Mouse (Mus musculus): Measurements from ENCODE around the gene Krt7.

Gene Krt7

DNA sequence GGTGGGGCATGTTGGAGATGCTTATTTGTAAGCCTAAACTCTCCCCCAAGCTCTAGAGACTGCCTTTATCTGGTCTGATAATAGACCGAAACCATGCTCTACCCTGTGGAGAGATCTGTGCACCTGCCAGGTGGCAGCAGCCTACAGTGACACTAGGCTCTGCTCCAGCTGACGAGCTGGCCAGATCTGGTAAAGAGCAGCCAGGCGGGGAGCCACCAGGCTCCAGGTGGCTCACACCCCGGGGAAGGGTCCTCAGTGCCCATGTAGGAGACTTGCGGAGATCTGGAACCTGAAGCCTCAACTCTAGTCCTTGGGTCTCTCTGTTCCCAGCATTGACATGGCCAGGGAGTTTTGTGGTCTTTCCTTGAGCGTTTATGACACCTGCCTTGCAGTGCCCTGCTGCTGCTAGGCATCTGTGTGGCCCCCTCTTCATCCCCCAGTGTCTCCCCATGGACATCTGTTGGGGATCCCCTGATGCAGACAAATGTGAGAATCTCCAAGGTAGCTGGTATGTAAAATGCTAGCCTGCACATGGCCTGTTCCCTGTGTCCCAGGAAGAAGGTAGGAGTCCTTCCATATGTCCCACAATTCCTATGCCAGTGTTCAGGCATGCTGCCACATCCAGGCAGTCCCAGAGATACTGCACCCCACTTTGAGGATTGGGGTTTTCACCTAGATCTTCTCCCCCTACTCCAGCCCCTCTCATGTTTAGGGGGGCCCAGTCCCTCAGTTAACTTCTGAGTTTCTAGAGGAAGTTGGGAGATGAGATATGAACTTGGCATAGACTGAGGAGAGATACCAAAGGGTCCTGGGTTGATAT, 34.7 kb upstream of the Krt7 start:
- DNase-seq (ENCODE audit: low read depth, low spot score) = no peak

DNA sequence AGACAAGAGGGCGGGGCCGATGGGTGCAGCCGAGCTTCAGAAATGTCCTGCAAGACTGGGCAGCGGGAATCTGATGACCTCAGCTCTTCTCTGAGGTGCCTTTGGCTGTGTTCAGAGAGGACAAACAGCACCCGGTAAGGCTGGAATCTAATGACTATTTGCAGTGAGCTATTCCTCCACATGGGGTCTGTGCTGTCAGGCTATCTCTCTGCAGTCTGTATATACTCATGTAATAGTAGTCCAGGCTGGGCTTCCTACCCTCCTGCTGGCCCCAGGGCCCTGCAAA, 34.1 kb upstream of the Krt7 start:
- no peak for DNase-seq (ENCODE audit: low read depth, low spot score)

DNA sequence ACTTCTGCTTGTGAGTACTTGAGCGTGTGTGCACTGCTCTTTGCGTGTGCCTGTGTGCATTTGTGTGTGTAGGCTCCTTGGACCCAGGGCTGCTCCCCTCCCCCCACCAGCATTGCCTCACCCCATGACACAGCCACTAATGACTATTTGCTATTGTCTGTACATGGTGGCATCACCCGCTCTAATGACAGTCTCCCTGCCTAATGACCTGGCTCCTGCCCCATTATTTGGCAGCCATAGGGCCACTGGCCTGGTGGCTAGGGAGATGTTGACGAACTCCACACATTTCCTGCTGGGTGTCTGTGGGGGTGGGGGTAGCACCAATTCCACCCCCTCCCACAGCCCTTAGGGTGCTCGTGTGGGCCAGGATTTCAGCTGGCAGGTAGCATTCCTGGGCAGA, 32.2 kb upstream of the Krt7 start:
- DNase-seq (ENCODE audit: low read depth, low spot score) = no peak

DNA sequence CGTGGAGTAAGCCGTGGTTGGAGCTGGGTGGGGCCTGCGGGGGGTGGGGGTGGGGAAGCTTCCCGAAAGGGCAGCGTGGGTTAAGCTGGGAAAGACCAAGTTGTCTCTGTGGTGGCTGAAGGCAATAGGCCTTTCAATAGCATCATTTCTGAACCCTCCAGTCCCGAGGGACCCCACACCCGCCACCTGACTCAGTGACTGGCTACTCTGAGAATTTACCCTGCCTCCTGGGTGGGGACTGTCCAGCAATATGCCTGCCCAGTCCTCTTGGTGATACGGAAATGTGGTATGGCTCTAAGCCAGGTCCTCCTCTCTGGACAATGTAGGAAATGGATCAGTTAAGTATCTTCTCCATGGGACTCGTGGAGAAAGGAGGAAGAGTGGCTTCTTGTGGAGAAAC, 29.1 kb upstream of the Krt7 start:
- no peak for DNase-seq (ENCODE audit: low read depth, low spot score)

DNA sequence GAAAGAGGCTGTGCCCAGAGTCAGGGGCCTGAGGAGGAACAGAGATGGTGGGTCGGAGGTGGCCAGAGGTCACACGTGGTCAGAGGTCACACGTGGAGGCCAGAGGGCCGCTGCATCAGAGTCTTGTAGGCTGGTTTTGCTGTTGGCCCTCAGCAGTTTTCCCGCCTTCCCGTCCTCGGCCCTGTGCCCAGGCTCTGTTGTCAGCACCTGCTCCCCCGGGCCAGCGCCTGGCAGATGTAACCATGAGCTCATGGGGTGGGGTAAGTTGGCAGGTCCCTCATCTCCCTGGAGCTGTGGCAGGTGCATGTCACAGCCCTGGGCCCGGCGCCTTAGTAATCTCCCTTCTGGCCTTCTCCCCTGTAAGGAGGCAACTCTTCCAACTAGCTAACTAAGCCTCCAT, 28.0 kb upstream of the Krt7 start:
- no peak for DNase-seq (ENCODE audit: low read depth, low spot score)

DNA sequence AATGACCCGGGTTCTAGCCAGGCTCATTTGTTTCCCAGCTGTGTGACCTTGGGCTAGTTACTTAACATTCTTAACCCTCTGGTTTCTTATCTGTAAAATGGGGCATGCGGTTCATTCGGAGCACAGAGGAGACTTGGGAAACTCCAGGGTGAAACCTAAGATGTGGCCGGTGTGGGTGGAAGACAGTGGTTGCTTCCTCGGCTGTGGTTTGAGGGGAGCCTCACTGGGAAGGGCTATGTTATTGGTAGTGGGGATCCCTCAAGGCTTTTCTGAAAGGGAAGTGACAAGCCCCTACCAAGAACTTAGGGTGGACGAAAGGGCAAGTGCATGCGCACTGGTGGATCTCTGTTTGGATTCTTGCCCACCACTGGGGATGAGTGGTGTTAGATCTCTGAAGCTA, 26.2 kb upstream of the Krt7 start:
- no peak for DNase-seq (ENCODE audit: low read depth, low spot score)

DNA sequence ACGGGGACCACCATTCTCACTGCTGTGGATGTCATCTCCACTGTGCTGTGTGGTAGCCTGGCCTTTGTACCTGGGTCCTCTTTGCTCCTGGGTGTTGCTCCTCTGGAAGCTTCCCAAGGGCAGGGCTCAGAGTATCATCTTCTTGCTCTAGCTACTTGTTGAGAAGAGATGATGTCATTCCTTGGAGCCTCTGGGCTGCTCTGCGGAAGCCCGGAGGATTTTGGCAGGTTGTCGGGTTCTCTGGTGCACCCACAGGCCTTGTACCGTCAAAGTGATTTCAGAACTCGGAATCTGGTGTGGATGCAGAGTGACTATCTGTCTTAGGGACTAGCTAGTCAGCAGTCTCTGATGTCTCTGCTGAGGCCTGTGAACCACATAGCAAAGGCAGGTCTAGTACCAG, 25.8 kb upstream of the Krt7 start:
- DNase-seq (ENCODE audit: low read depth, low spot score) = no peak

DNA sequence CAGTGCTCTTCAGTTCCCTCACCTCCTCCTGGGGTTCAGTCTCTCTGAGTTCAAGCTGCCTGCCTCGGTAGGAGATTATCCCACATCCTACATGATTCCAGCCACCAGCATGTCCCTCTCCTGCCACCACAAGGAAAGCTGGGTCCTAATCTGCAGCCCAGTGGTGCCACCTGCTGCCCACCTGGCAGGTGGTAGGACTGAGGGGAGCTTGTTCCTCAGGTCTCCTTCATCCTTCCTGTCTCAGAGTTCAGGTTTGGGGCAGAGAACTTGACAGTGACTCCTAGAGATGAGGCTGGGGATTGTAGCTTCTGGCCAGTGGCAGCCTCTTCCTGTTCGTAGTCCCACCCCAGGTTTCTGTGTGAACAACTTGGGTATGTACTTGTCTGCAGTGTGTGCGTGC, 23.7 kb upstream of the Krt7 start:
- DNase-seq (ENCODE audit: low read depth, low spot score) = no peak

DNA sequence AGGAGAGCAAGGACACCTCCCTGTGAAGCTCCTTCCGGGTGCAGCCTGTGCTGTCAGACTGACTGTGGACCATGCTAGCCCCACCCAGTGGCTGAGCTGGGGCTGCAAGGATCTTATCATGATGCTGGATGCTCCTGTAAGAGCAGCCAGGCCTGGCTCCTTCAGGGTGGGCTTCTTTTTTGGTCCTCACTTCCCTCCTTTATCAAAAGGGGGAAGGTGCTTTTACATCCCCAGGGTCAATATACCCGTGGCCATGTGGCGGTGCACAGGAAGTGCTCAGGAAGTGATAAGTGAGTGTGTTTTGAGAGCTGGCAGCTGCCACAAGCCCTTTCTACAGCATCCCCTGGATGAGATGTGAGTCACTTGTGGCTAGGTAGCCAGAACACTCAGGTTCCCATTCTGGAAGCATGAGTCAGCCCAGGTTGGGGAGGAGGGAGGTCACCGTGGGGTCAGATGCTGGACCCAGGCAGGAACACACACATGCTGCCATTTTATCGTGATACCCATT, 22.8 kb upstream of the Krt7 start:
- no peak for DNase-seq (ENCODE audit: low read depth, low spot score)

DNA sequence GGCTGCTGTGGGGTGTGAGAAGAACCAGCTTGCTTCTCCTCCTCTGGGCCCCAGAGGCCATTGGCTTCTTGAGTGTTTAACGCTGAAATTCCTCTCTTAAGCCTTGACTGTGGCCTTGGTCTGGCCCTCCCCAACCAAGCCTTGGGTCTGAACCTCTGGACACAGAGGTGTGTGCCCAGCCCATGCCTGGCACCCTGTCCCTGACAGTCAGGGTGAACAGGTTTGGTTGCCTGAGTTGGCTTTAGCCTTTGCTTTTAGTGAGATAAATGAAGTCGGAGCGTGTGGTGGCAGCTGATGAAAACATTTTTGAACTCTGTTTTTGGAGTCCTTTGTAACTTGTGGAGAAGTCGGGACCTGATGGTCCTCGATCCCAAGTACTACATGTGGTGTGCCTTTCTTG, 20.6 kb upstream of the Krt7 start:
- no peak for DNase-seq (ENCODE audit: low read depth, low spot score)

DNA sequence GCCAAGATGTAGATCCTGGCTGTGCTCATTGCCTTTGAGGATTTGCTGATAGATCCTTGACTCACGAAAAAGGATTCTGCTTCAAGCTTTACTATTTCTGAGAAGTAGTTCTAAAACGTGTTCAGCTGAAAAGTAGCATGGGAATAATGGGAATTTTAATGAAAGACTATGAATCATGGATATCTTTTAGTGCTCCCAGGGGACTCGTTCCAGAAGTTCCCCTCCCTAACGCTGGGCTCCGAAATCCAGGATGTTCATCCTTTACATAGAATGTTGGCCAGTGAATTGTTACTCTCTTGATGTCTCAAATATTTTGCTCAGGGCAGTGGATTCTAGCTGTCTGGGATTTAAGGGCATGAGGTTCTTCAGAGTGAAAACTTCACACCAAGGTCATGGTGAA, 18.6 kb upstream of the Krt7 start:
- DNase-seq (ENCODE audit: low read depth, low spot score) = no peak

DNA sequence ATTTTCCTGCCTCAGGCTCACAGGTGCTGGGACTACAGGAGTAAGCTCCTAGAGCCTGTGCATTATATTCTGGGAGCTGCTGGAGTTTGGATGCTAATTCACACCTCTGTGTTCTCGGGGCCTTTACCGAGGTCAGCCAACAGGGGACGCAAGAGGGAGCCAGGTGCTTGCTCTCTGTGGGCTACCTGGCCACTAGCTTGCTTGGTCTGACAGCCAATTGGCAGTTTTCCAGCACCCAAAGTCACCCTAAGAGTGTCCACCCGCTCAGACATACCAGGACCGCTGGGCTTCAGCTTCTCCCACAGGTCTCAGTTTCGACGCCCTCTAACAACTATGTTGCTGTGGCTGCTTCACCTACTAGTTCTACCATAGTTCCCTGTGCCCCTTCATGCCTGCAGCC, 15.9 kb upstream of the Krt7 start:
- DNase-seq (ENCODE audit: low read depth, low spot score) = no peak

DNA sequence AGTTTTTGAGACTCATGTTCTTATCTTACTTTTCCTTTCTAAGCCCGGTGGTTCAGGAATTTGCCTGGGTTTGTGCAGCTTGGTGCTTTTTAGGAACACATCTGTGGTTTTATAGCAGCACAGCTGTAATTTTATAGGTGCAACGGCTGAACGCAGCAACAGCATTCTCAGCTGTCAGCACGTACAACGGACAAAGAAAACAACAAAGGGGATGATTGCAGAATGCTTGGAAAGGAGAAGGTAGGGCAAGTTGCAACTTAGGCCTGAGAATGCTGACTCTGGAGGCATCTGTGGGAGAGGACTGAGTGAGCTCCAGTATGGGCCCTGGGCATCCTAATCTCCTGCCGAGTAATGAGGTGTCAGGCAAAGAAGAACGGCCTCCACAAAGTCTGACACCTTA, 14.4 kb upstream of the Krt7 start:
- DNase-seq (ENCODE audit: low read depth, low spot score) = peak; percentile 76

DNA sequence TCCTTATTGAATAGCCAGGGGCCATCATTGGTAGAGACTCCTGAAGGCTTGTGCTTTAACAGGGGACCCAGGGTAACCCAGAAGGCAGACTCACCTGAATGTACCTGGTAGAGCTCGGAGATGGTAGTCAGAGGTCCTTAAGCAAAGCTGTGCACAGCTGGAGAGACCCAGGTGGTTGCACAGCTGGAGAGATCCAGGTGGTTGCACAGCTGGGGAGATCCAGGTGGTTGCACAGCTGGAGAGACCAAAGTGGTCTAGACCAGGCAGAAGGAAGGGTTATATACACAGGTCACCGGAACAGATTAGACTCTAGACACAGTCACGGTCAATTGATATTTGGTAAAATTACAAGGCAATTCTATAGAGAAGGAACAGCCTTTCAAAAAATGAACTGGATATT, 13.9 kb upstream of the Krt7 start:
- DNase-seq (ENCODE audit: low read depth, low spot score) = peak; percentile 48

DNA sequence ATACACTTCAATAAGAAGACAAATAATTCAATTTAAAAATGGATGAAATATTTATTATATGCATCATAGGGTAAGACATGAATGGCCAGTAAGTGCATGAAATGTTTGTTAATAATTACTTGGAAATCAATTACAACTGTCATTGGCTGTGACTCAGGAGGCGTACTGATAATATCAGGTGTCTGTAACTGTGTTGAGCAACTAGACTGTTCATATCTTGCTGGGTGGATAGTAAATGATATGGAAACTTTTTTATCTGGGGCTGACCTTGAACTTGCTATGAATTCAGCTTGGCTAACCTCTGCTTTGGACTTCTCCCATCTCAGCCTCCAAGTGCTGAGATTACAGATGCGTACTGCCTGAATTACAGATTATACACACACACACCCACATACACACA, 13.2 kb upstream of the Krt7 start:
- DNase-seq (ENCODE audit: low read depth, low spot score) = no peak

DNA sequence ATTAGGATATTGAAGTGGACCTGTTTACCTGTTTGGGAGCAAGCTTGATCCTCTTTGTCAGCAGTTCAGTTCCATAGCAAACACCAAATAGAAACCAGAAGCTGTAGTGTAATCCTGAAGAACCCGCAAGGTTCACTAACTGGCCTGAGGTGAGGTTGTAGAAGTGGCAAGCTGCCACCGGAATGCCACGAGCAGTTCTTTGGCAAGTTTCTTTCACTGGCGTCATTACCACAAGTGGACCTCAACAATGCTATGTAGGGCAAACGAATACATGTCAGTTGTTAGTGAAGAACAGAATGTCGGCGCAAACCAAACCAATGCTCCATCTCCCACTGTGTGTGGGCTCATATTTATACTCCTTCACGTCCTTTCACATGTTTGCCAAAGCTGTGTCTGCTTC, 12.6 kb upstream of the Krt7 start:
- no peak for DNase-seq (ENCODE audit: low read depth, low spot score)

DNA sequence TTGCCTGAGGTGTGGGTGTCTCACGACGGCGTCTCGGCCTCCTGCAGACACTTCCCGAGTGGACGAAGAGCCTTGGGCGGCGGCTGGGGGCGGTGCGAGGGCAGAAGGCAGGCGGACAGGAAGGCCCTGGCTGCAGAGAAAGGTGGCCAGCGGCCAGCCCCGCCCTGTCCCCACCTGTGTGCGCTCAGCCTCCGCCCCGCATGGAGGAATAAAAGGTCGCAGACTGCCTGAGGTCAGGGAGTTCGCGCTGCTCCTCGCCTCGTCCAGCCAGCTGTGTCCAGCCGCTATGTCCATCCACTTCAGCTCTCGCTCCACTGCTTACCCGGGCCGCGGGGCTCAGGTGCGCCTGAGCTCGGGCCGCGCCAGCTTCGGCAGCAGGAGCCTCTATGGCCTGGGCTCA, 1.3 kb downstream of the Krt7 start:
- DNase-seq (ENCODE audit: low read depth, low spot score) = no peak

DNA sequence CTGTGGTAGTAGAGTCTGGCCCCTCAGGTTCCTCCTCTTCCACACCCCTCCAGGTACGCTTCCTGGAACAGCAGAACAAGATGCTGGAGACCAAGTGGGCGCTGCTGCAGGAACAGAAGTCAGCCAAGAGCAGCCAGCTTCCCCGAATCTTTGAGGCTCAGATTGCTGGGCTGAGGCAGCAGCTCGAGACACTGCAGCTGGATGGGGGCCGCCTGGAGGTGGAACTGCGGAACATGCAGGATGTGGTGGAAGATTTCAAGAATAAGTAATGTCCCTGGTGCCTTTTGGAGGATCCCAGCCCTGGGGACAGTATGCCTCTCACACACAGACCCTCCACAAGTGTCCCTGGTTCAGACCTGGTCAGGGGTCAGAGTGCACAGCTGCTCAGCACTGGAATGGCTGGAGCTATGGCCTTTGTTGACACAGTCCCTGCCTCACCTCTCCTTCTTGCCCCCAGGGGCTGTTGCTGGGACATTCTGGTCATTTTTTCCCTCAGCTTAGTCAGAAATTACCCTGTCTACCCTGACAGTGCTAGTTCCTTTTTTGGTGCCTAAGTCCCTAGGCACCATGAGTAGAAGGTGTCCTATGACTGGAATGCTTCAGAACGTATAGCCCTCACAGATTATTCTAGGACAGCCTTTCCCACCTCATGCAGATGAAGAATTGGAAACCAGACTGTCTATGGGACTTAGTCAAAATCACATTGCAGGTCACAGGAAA, 3.2 kb downstream of the Krt7 start:
- DNase-seq (ENCODE audit: low read depth, low spot score) = no peak

DNA sequence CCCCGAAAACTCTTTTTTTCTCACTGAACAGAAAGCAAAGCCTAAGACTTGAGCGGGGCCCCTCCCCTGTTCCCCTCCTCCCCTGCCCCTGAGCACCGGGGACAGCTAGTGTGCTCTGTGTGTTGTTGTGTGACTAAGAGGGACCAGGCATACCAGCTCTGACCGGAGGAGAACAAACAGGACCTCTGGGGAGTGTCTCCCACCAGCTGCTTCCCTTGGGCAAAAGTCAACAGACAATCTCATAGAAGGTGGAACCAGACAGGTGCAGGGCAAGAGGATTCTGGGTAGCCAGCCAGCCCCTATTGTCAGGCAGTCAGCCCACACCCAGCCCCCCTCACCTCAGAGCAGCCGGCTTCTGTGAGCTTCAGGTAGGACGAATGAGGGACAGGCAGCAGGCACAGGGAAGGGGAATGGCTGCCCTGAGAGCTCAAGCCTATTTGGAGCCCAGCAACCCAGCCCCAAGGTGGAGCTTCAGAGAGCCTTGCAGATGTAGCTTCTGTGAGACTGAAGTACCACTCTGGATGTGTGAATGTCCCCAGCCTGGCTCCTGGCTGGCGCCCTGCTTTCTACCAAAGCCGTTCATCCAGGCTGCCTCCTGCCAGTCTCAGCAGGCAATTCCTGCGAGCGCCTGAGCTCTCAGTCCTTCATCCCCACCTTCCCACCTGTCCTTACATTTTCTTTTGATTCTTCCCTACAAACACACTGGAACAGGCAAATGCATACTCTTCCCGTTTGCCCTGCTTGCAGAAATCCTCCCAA, 4.1 kb downstream of the Krt7 start:
- DNase-seq (ENCODE audit: low read depth, low spot score) = no peak

DNA sequence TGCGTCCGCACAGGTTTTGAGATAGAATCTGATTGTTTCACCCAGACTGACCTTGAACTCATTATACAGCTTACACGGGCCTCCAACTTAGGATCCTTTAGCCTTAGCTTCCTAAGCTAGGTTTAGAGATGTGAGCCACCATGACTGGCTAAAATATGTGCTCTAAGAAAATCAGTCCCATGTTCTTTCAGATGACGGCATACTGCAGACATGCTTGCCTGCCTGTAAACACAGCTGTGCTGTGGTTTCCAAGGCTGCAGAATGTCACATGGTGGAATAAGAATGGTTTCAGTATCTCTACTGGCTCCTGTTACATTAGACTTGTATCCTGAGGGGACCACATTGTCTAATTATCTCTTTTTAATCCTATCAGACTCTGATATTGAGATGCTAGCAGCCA, 8.1 kb downstream of the Krt7 start:
- no peak for DNase-seq (ENCODE audit: low read depth, low spot score)

DNA sequence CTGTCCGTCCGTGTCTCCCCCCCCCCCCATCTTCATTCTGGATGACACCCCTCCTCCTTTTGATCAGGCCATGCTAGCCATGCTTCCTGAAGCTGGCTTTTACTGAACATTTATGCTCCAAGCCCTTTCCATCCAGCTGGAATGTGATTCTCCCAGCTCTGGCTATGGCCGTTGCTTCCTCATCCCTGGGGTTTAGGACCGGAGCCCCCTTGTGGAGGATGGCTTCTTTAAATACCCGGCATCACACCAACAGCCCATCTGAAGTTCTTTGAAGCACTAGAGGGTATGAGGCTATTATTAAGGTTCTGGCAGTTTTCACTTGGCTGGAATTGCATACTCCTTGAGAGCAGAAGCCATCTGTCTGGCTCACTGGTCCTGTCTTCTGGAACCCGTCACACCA, 10.1 kb downstream of the Krt7 start:
- DNase-seq (ENCODE audit: low read depth, low spot score) = no peak

DNA sequence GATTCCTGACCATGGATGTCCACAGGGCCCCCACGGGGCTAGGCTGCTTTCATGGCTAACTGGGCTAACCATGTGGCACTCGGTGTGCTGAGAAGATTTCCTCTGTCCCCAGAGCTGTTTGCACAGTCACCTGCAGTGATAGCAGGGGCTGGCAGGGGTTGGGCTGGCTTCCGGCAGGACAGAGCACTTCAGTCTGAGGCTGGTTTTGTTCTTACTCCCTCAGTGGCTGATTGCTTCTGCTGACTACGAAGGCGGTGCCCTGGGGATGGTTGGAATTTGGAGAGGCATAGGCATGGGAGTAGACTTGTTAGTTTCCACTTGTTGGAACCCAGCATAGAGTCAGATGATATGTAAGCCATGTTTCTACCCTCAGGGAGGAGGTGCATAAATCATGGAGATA, 14.1 kb downstream of the Krt7 start:
- DNase-seq (ENCODE audit: low read depth, low spot score) = no peak

DNA sequence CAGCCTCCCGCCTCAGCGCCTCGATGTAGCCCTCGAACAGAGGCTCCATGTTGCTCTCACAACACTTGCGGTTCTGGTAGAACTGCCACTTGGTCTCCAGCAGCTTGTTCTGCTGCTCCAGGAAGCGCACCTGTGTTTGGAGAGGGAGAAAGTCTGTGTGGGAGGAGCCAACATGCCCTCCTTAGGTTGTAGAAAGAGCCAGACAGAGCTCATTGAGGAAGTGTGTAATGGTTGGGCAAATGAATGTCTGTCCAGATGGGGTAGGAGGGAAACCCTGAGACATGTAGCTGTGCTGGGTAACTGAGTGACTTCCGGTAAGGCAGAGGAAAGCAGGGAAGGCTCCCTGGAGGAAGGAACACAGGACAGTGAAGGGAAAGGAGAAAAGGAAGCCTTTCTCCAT, 25.8 kb downstream of the Krt7 start:
- no peak for DNase-seq (ENCODE audit: low read depth, low spot score)
